Mouse (Mus musculus) hindbrain, embryonic 16.5 days (tissue): ENCODE measurements at regions not wholly inside any gene's neighbourhood (a gene's known extent, or its start where the extent isn't known, plus 50 kb on each side); places are given as distances from the start of the nearest gene placed in this dataset.

Experiments
- ATAC-seq: fragments of 200-750 bp; cut with Nextera tagmentation; 2 replicates; pipeline ENCODE4 v1.8.0; 2017; ENCODE audit warnings: moderate TSS enrichment, moderate library complexity
- H3K27ac ChIP-seq: fragments of 300-500 bp; sonication (generic); 2 replicates; pipeline ENCODE4 v1.5.1; 2014; ENCODE audit warnings: low read depth, mild to moderate bottlenecking, control low read depth, low read length, moderate library complexity
- H3K27me3 ChIP-seq: fragments of 300-500 bp; sonication (generic); replicated peaks from 2 replicates; pipeline ENCODE4 v1.6.1; 2014; ENCODE audit warnings: low read length; ENCODE audit not compliant: control insufficient read depth, insufficient read depth
- H3K36me3 ChIP-seq: fragments of 300-500 bp; sonication (generic); 2 replicates; pipeline ENCODE4 v1.6.1; 2014; ENCODE audit warnings: mild to moderate bottlenecking, low read length, moderate library complexity, mixed read lengths; ENCODE audit not compliant: control insufficient read depth, insufficient read depth
- H3K4me1 ChIP-seq: fragments of 300-500 bp; sonication (generic); 2 replicates; pipeline ENCODE4 v1.6.1; 2014; ENCODE audit warnings: low read depth, low read length; ENCODE audit not compliant: control insufficient read depth, insufficient read depth
- H3K4me2 ChIP-seq: fragments of 300-500 bp; sonication (generic); 2 replicates; pipeline ENCODE4 v1.6.1; 2014; ENCODE audit warnings: mild to moderate bottlenecking, low read length, control low read depth, moderate library complexity
- H3K4me3 ChIP-seq: fragments of 300-500 bp; sonication (generic); 2 replicates; pipeline ENCODE4 v1.5.1; 2014; ENCODE audit warnings: mild to moderate bottlenecking, low read length, control low read depth, moderate library complexity
- H3K9ac ChIP-seq: fragments of 300-500 bp; sonication (generic); 2 replicates; pipeline ENCODE4 v1.6.1; 2014; ENCODE audit warnings: low read depth, mild to moderate bottlenecking, control low read depth, low read length, moderate library complexity
- H3K9me3 ChIP-seq: fragments of 300-500 bp; sonication (generic); 2 replicates; pipeline ENCODE4 v1.6.1; 2014; ENCODE audit warnings: mild to moderate bottlenecking, low read length, moderate library complexity; ENCODE audit not compliant: control insufficient read depth
- WGBS: fragments of 180-500 bp; shearing (Covaris S2); extraction: QIAGEN DNeasy Blood & Tissue Kit; methylation state at CpG from one replicate; pipeline ENCODE4 v1.1.7; 2014; 5-methylcytosine and 5-hydroxymethylcytosine counted together

- Histone ChIP-seq H3K36me3 (no peaks in the 10 kb centered on the region), H3K9me3 (no peaks in the 10 kb centered on the region), H3K9ac (no peak overlapping the region), H3K4me2 (no peak overlapping the region), H3K4me3 (no peak overlapping the region), H3K4me1 (no peaks in the 10 kb centered on the region), H3K27me3 (no peaks in the 10 kb centered on the region; the same call in 1 of the 2 replicates), H3K27ac (no peak overlapping the region)
- no peak for ATAC-seq
- 72% methylated on average over 2 of the region's 2 CpGs for WGBS
Measured at GRCm38 (mm10) chr11:64180036-64180435, 100.8 kb upstream of the Cox10 start.

- no peak for ATAC-seq
- no peaks in the 10 kb centered on the region for H3K4me1 ChIP-seq
Measured at GRCm38 (mm10) chr11:64173421-64174062, 94.3 kb upstream of the Cox10 start.

GRCm38 (mm10) chr11:64172926-64173325, 93.7 kb upstream of the Cox10 start:
- ATAC-seq = no peak
- Histone ChIP-seq H3K36me3 (no peaks in the 10 kb centered on the region), H3K4me1 (no peaks in the 10 kb centered on the region), H3K4me3 (no peak overlapping the region), H3K27ac (no peak overlapping the region), H3K4me2 (no peak overlapping the region), H3K27me3 (no peaks in the 10 kb centered on the region), H3K9ac (no peak overlapping the region), H3K9me3 (no peaks in the 10 kb centered on the region)
- 58% methylated on average over 5 of the region's 5 CpGs for WGBS

More at GRCm38 (mm10) chr11:64173421-64174062, 94.3 kb upstream of the Cox10 start:
- no peaks in the 10 kb centered on the region for H3K9me3 ChIP-seq
- no peaks in the 10 kb centered on the region for H3K27me3 ChIP-seq
- H3K27ac ChIP-seq = no peak overlapping the region
- WGBS = 72% methylated on average over 4 of the region's 4 CpGs
- no peaks in the 10 kb centered on the region for H3K36me3 ChIP-seq
- H3K9ac ChIP-seq = no peak overlapping the region
- no peak overlapping the region for H3K4me2 ChIP-seq
- H3K4me3 ChIP-seq = no peak overlapping the region

- WGBS = 55% methylated on average over 8 of the region's 8 CpGs
- Histone ChIP-seq H3K9ac (no peak overlapping the region), H3K4me3 (no peak overlapping the region), H3K9me3 (no peaks in the 10 kb centered on the region), H3K36me3 (no peaks in the 10 kb centered on the region), H3K27ac (no peak overlapping the region), H3K4me2 (no peak overlapping the region), H3K4me1 (no peaks in the 10 kb centered on the region), H3K27me3 (no peaks in the 10 kb centered on the region)
- ATAC-seq = no peak
Measured at GRCm38 (mm10) chr11:64168626-64169025, 89.4 kb upstream of the Cox10 start.

DNA sequence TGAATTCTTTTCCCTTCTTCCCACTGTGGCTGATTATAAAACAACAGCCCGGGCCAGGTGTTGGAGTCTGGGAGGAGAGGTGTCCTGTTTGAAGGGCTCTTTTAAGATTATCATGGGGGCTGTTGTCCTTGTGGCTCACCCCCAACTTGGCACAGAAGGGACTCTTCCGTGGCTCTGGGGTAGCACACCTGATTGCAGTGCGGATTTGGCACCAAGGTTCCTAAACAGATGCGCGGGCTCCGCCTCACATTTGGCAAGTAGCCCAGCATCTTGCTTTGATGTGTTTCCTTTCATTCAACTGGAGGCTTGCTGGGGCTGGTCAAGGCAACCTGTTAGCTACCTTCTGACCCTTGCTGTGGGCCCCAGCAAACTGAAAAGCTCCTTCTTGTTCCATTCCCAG, 85.5 kb upstream of the Cox10 start:
- H3K4me2 ChIP-seq = no peak overlapping the region
- 59% methylated on average over 6 of the region's 6 CpGs for WGBS
- H3K9me3 ChIP-seq = no peaks in the 10 kb centered on the region
- H3K9ac ChIP-seq = no peak overlapping the region
- no peak for ATAC-seq
- no peak overlapping the region for H3K27ac ChIP-seq
- no peak overlapping the region for H3K4me3 ChIP-seq
- H3K27me3 ChIP-seq = no peaks in the 10 kb centered on the region
- H3K4me1 ChIP-seq = no peaks in the 10 kb centered on the region
- no peaks in the 10 kb centered on the region for H3K36me3 ChIP-seq

DNA sequence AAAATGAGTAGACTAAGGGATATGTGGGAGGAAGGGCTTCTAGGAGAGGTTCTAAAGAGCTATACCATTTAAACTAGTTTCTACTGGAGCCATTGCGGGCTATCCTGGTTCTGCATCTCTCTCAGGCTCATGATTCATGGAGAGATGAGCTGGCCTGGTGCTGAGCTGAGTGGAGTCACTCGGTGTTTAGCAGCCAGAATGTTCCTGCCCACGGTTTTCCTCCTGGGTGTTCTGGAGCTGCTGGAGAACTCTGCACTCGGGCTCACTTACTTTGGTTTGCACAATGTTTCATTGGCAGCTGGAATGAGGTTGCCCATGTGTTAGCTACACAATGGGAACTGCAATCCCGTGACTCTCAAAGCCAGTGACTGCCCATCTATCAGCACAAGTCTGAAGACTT, 79.0 kb upstream of the Cox10 start:
- H3K4me3 ChIP-seq = no peak overlapping the region
- no peaks in the 10 kb centered on the region for H3K36me3 ChIP-seq
- H3K9me3 ChIP-seq = no peaks in the 10 kb centered on the region
- no peaks in the 10 kb centered on the region for H3K4me1 ChIP-seq
- ATAC-seq = no peak
- no peaks in the 10 kb centered on the region for H3K27me3 ChIP-seq
- no peak overlapping the region for H3K9ac ChIP-seq
- no peak overlapping the region for H3K4me2 ChIP-seq
- 89% methylated on average over 5 of the region's 5 CpGs for WGBS
- H3K27ac ChIP-seq = no peak overlapping the region

DNA sequence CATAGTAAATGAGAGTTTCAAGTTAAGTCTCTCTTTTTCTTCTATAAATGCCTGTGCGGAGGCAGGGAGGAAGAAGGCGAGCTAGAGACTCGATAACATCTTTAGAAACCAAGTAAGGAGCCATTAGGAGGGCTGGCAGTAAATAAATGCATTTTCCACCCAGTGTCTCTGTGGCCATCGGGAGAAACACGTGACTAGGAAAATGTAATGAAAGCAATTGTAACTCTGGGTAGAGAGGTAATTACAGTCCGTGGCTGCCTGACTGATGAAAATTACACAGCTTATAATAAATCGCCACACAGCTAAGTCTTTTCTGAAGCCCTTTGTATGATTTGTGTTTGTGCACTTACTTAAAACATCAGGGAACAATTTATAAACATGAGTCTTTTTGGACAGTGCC, 77.4 kb upstream of the Cox10 start:
- H3K36me3 ChIP-seq = no peaks in the 10 kb centered on the region
- ATAC-seq = no peak
- H3K27ac ChIP-seq = no peak overlapping the region
- no peak overlapping the region for H3K9ac ChIP-seq
- no peaks in the 10 kb centered on the region for H3K27me3 ChIP-seq
- no peak overlapping the region for H3K4me3 ChIP-seq
- H3K4me2 ChIP-seq = no peak overlapping the region
- H3K9me3 ChIP-seq = no peaks in the 10 kb centered on the region
- H3K4me1 ChIP-seq = no peaks in the 10 kb centered on the region
- 64% methylated on average over 7 of the region's 7 CpGs for WGBS

- no peak overlapping the region for H3K27ac ChIP-seq
Measured at GRCm38 (mm10) chr11:64139483-64139882, 60.2 kb upstream of the Cox10 start.

GRCm38 (mm10) chr11:64138934-64139333, 59.7 kb upstream of the Cox10 start:
- Histone ChIP-seq H3K9me3 (peaks cover 2% of the 10 kb centered on the region; the same call in 1 of the 2 replicates), H3K36me3 (no peaks in the 10 kb centered on the region), H3K9ac (no peak overlapping the region), H3K27ac (no peak overlapping the region), H3K27me3 (no peaks in the 10 kb centered on the region), H3K4me1 (no peaks in the 10 kb centered on the region), H3K4me2 (no peak overlapping the region), H3K4me3 (no peak overlapping the region)
- 76% methylated on average over 4 of the region's 4 CpGs for WGBS
- no peak for ATAC-seq

More at GRCm38 (mm10) chr11:64139483-64139882, 60.2 kb upstream of the Cox10 start:
- H3K9ac ChIP-seq = no peak overlapping the region
- no peaks in the 10 kb centered on the region for H3K36me3 ChIP-seq
- H3K4me3 ChIP-seq = no peak overlapping the region
- peaks cover 2% of the 10 kb centered on the region; the same call in 1 of the 2 replicates for H3K9me3 ChIP-seq
- WGBS = 100% methylated on average over 2 of the region's 2 CpGs
- no peaks in the 10 kb centered on the region for H3K4me1 ChIP-seq
- no peaks in the 10 kb centered on the region for H3K27me3 ChIP-seq
- ATAC-seq = no peak
- H3K4me2 ChIP-seq = no peak overlapping the region
